Mouse (Mus musculus) midbrain, embryonic 16.5 days (tissue): ENCODE results near the gene Fam151b. TPM values are rescaled to one million over a fixed set of nuclear protein-coding genes. Genes with fewer than 3 reads are reported as not detected.
A peak's percentile ranks its signal among the peaks of the same experiment; 100 is the strongest.

Experiments used
- ATAC-seq: fragments of 200-750 bp; cut with Nextera tagmentation; 2 replicates; pipeline ENCODE4 v1.8.0; 2017; ENCODE audit warnings: moderate TSS enrichment
- H3K27ac ChIP-seq: fragments of 300-500 bp; sonication (generic); 2 replicates; pipeline ENCODE4 v1.5.1; 2014; ENCODE audit warnings: mild to moderate bottlenecking, low read length, mixed read lengths
- H3K27me3 ChIP-seq: fragments of 300-500 bp; sonication (generic); 2 replicates; pipeline ENCODE4 v1.6.1; 2014; ENCODE audit warnings: low read depth, low read length, mixed read lengths; ENCODE audit not compliant: control insufficient read depth, insufficient read depth
- H3K36me3 ChIP-seq: fragments of 300-500 bp; sonication (generic); 2 replicates; pipeline ENCODE4 v1.6.1; 2014; ENCODE audit warnings: mild to moderate bottlenecking, low read length, moderate library complexity, mixed read lengths; ENCODE audit not compliant: control insufficient read depth, insufficient read depth
- H3K4me1 ChIP-seq: fragments of 300-500 bp; sonication (generic); 2 replicates; pipeline ENCODE4 v1.6.1; 2014; ENCODE audit warnings: mild to moderate bottlenecking, low read length, mixed read lengths; ENCODE audit not compliant: control insufficient read depth, insufficient read depth
- H3K4me2 ChIP-seq: fragments of 300-500 bp; sonication (generic); 2 replicates; pipeline ENCODE4 v1.6.1; 2014; ENCODE audit warnings: mild to moderate bottlenecking, low read length, mixed read lengths
- H3K4me3 ChIP-seq: fragments of 300-500 bp; sonication (generic); 2 replicates; pipeline ENCODE4 v1.5.1; 2014; ENCODE audit warnings: low read depth, mild to moderate bottlenecking, low read length, moderate library complexity, mixed read lengths
- H3K9ac ChIP-seq: fragments of 300-500 bp; sonication (generic); 2 replicates; pipeline ENCODE4 v1.6.1; 2014; ENCODE audit warnings: low read depth, low read length, mixed read lengths
- H3K9me3 ChIP-seq: fragments of 300-500 bp; sonication (generic); replicated peaks from 2 replicates; pipeline ENCODE4 v1.6.1; 2014; ENCODE audit warnings: mild to moderate bottlenecking, low read length, mixed read lengths; ENCODE audit not compliant: control insufficient read depth, poor library complexity, severe bottlenecking
- WGBS: fragments of 180-500 bp; shearing (Covaris S2); extraction: QIAGEN DNeasy Blood & Tissue Kit; methylation state at CpG from one replicate; pipeline ENCODE4 v1.1.7; 2014; 5-methylcytosine and 5-hydroxymethylcytosine counted together
- polyA plus RNA-seq: library from polyadenylated mRNA; unstranded; fragments of >200 nt; fragmentation: Nextera tagmentation; extraction: Ambion mirVana; gene quantifications from 2 replicates; pipeline ENCODE4 v1.2.1, GENCODE M21; 2015

The Fam151b gene
- polyA plus RNA-seq, 1 experiment from 2014 or later = 0.15 TPM

DNA sequence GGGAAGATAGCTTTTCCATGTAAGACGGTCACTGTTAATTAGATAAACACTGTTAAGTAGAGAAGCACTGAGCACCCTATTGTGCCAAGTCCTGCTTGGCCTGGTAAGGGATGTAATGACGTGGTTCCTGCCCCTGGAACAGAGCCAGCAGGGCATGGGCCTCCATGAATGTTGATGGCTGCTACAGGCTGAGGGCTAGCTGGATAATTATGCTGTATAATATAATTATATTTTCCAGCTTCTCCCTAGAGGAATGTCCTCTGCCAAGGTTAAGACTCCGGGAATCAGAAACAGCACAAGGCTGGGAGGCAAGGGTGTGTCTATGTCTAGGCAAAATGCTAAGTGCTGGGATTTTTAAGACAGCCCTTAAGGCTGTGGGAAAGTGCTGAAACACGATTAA is 7.0 kb upstream of the Fam151b start:
- Histone ChIP-seq H3K27ac (no peak overlapping the region), H3K36me3 (peaks cover 10% of the 10 kb centered on the region), H3K9ac (no peak overlapping the region), H3K9me3 (no peaks in the 10 kb centered on the region), H3K4me3 (no peak overlapping the region), H3K4me1 (no peaks in the 10 kb centered on the region), H3K4me2 (no peak overlapping the region), H3K27me3 (no peaks in the 10 kb centered on the region)
- WGBS = 57% methylated on average over 4 of the region's 4 CpGs
- peak; percentile 68; the same call in 1 of the 2 replicates for ATAC-seq

DNA sequence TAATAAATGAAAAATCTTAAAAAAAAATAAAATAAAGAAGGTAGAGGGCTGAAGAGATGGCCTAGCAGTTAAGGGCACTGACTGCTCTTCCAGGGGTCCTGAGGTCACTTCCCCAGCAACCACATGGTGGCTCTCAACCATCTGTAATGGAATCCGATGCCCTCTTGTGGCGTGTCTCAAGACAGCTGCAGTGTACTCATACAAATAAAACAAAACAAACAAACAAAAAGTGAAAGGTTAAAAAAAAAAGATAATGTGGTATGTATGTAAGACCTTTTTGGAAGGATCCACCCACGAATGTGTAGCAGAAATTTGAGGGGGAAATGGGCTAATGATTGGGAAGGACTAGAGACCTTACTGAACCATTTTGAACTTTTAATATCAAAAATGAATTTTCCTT is 467 bp downstream of the Fam151b start:
- Histone ChIP-seq H3K9me3 (no peaks in the 10 kb centered on the region), H3K4me1 (peaks cover 4% of the 10 kb centered on the region; the same call in 1 of the 2 replicates), H3K27ac (peak overlapping the region; percentile 81), H3K4me3 (peak overlapping the region; percentile 57), H3K36me3 (no peaks in the 10 kb centered on the region), H3K9ac (peak overlapping the region; percentile 66; the same call in 1 of the 2 replicates), H3K27me3 (no peaks in the 10 kb centered on the region), H3K4me2 (peak overlapping the region; percentile 66)
- ATAC-seq = peak; percentile 73
- WGBS = 5% methylated on average over 3 of the region's 3 CpGs

DNA sequence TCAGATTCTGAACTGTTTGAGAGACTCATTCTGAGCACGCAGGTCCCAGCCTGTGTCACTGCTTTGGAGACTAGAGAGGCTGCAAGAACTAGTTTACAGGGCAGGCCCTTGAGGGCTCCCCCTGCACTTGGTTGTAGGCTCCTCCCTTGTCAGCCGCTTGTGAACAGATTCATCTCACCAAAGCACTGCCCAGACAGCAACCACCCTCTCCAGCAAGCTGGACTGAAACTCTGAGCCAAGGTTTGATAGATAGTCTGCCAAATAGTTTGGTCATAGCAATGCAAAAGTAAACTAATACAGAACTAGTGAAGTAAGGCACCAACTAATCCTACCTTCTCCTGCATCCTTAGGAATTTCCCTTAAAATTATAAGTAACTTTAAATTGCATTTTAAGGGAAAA is 13.7 kb downstream of the Fam151b start:
- H3K9me3 ChIP-seq = no peaks in the 10 kb centered on the region
- 75% methylated on average over 2 of the region's 2 CpGs for WGBS
- no peak for ATAC-seq
- H3K27ac ChIP-seq = no peak overlapping the region
- no peaks in the 10 kb centered on the region for H3K27me3 ChIP-seq
- no peak overlapping the region for H3K9ac ChIP-seq
- no peak overlapping the region for H3K4me2 ChIP-seq
- H3K4me3 ChIP-seq = no peak overlapping the region
- H3K4me1 ChIP-seq = no peaks in the 10 kb centered on the region
- H3K36me3 ChIP-seq = peaks cover 12% of the 10 kb centered on the region

- Histone ChIP-seq H3K4me1 (no peaks in the 10 kb centered on the region), H3K36me3 (peaks cover 12% of the 10 kb centered on the region), H3K9ac (no peak overlapping the region), H3K9me3 (no peaks in the 10 kb centered on the region), H3K4me3 (no peak overlapping the region), H3K27me3 (no peaks in the 10 kb centered on the region), H3K4me2 (no peak overlapping the region), H3K27ac (no peak overlapping the region)
- 81% methylated on average over 2 of the region's 2 CpGs for WGBS
- ATAC-seq = no peak
Observed at GRCm38 (mm10) chr13:92469381-92469780, 14.4 kb downstream of the Fam151b start.

DNA sequence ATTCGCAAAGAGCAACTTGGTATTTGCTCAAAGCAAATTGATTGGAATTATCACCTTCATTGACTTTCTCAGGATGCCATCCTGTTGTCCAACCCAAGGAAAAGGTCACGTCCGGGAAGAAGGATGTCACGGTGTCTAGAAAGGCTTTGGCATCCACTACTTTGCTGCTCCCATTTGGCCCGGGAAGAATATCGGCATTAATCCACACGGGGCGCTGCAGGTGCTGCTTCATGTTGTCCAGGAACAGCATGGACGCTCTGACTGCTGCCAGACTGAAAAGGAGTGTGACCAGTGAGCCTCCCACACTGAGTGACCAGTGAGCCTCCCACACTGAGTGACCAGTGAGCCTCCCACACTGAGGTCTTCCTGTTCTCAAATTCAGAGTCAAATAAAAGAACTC is 15.9 kb downstream of the Fam151b start:
- Histone ChIP-seq H3K9ac (no peak overlapping the region), H3K27ac (no peak overlapping the region), H3K4me1 (no peaks in the 10 kb centered on the region), H3K9me3 (no peaks in the 10 kb centered on the region), H3K36me3 (peaks cover 12% of the 10 kb centered on the region), H3K27me3 (no peaks in the 10 kb centered on the region), H3K4me2 (no peak overlapping the region), H3K4me3 (no peak overlapping the region)
- no peak for ATAC-seq
- 75% methylated on average over 9 of the region's 9 CpGs for WGBS

GRCm38 (mm10) chr13:92464698-92465097 is 19.1 kb downstream of the Fam151b start:
- Histone ChIP-seq H3K9me3 (no peaks in the 10 kb centered on the region), H3K36me3 (peaks cover 12% of the 10 kb centered on the region), H3K9ac (no peak overlapping the region), H3K4me2 (no peak overlapping the region), H3K4me1 (no peaks in the 10 kb centered on the region), H3K4me3 (no peak overlapping the region), H3K27ac (no peak overlapping the region), H3K27me3 (no peaks in the 10 kb centered on the region)
- 87% methylated on average over 3 of the region's 3 CpGs for WGBS
- ATAC-seq = no peak

DNA sequence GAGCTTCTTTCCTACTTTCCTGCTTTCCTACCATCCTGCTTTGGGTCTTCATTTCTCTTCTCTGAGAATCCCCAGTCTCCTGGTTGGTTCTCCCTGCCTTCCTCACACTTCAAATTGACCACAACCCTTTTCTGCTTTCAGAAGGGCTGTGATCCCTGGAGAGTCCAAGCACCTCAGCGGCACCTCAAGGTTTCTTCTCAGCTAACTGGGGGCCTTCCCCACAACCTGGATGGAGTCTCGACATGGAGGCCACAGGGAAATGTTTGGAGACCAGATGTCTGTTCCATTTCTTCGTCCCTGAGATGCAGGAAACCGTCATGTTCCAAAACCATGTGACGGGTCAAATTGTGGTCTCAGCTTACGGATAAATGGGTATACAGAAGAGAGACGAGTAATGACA is 36.9 kb downstream of the Fam151b start:
- Histone ChIP-seq H3K9ac (no peak overlapping the region), H3K36me3 (no peaks in the 10 kb centered on the region), H3K4me1 (no peaks in the 10 kb centered on the region), H3K27me3 (no peaks in the 10 kb centered on the region), H3K9me3 (no peaks in the 10 kb centered on the region), H3K4me3 (no peak overlapping the region), H3K4me2 (no peak overlapping the region), H3K27ac (no peak overlapping the region)
- 94% methylated on average over 7 of the region's 7 CpGs for WGBS
- no peak for ATAC-seq

DNA sequence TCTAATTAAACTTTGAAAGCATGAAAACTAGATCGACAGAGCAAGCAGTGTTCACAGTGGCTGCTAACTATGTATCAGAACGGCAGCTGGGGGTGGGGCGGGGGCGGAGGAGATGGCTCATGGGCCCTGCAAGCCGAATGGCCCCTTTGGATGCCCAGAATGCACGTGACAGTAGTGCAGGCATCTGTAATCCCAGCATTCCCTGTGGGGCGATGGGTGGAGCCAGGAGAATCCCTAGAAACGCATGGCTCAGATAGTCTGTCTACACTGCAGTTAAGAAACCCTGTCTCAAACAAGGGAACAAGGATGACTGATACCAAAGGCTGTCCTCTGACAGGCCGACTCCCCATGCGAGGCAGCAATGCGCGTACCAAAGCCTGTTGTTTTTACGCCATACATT is 43.5 kb downstream of the Fam151b start:
- Histone ChIP-seq H3K9ac (no peak overlapping the region), H3K27me3 (no peaks in the 10 kb centered on the region), H3K9me3 (no peaks in the 10 kb centered on the region), H3K27ac (no peak overlapping the region), H3K4me1 (no peaks in the 10 kb centered on the region), H3K36me3 (peaks cover 12% of the 10 kb centered on the region), H3K4me2 (no peak overlapping the region), H3K4me3 (no peak overlapping the region)
- no peak for ATAC-seq
- WGBS = 79% methylated on average over 13 of the region's 13 CpGs

DNA sequence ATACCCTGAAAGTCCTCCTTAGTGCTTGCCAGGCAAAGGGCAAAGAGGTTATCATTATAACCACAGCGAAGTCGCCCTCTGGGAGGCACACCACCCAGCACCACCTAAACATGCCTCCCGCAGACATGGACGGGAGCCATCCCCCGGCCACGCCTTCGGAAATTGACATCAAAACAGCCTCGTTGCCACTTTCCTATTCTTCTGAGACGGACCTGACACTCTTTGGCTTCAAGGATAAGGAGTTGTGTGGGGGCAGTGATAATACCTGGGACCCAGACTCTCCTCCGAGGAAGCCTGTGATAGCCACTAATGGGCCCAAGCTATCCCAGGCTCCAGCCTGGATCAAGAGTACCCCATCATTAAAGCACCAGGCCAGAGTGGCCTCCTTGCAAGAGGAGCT is 45.2 kb downstream of the Fam151b start:
- Histone ChIP-seq H3K36me3 (peaks cover 12% of the 10 kb centered on the region), H3K9me3 (no peaks in the 10 kb centered on the region), H3K27me3 (no peaks in the 10 kb centered on the region), H3K9ac (no peak overlapping the region), H3K27ac (no peak overlapping the region), H3K4me2 (no peak overlapping the region), H3K4me1 (no peaks in the 10 kb centered on the region), H3K4me3 (no peak overlapping the region)
- ATAC-seq = no peak
- 98% methylated on average over 10 of the region's 10 CpGs for WGBS
